Mouse (Mus musculus): ENCODE data around the gene Lrrc56. TPM values are rescaled to one million over a fixed set of nuclear protein-coding genes. Genes with fewer than 3 reads are reported as not detected.

The Lrrc56 gene
- 7.5 and 8.8 TPM in 2 replicates for polyA plus RNA-seq (2014; fragmentation: Nextera tagmentation; extraction: Ambion mirVana)

DNA sequence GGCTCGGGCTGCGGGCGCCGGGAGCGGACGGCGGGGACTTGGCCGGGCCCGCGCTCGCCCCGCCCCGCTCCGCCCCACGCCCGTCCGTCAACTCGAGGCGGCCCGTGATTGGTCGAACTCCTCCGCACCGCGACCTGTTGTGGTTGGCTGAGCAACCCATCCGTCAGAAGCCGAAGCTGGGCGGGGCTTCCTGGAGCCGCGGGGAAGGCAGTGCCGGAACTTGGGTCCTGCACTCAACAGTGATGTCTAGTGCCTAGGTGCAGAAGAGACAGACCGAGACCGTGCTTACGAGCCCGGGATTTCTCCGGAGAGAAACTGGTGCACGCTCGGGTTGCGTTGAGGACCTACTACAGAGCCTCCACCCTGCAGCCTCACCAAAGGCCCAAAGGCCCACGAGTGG lies at the start of gene Lrrc56, which contains the start of gene Hras:
Lrrc56 (plus strand) TSS at position 210 of the 400 bp plus-strand sequence.
Hras (minus strand) TSS at position 58 of the 400 bp plus-strand sequence.
- H3K9me3 ChIP-seq (ENCODE audit: control insufficient read depth, low read length): no peaks in the 10 kb centered on the region
- H3K36me3 ChIP-seq (ENCODE audit: control insufficient read depth, insufficient read depth, low read length): peaks cover 4% of the 10 kb centered on the region; the same call in 1 of the 2 replicates
- H3K4me2 ChIP-seq: peak within 1 kb of the TSS; percentile 99
- H3K4me3 ChIP-seq (ENCODE audit: low read depth, low read length): peak within 1 kb of the TSS; percentile 92
- DNase-seq (ENCODE audit: low spot score, missing footprints): peak; percentile 99
- H3K27ac ChIP-seq (ENCODE audit: low read depth, low read length): peak within 1 kb of the TSS; percentile 71
- no peaks in the 10 kb centered on the region for H3K27me3 ChIP-seq (ENCODE audit: control insufficient read depth, insufficient read depth, low read length)
- peak; percentile 95 for ATAC-seq (ENCODE audit: low FRiP score)
- WGBS: 1% methylated on average over 32 of the region's 39 CpGs
- peaks cover 10% of the 10 kb centered on the region for H3K4me1 ChIP-seq (ENCODE audit: control insufficient read depth, insufficient read depth, low read length)
- H3K9ac ChIP-seq (ENCODE audit: low read length): peak within 1 kb of the TSS; percentile 78

DNA sequence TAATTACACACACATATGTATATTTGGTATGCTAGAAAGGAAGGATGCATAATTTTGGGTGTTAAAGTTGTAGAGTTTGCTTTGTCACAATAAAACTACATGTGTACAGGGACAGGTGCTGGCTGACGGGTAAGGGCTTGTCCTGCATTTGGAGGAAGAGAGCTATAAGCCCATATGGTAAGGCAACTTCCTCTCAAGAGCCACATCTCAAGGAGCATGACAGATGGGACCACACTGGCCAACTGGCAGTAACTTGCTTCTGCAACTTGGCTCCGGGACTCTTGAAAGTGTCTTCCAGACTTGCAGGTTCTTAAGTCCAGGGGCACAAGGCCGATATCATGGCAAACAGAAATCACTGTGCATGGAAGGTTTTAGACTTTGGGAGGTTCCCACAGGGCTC lies 49.3 kb upstream of the Lrrc56 start:
- no peak overlapping the region for H3K9ac ChIP-seq (ENCODE audit: low read length)
- no peak overlapping the region for H3K4me3 ChIP-seq (ENCODE audit: low read depth, low read length)
- H3K27me3 ChIP-seq (ENCODE audit: control insufficient read depth, insufficient read depth, low read length): no peaks in the 10 kb centered on the region
- no peak overlapping the region for H3K27ac ChIP-seq (ENCODE audit: low read depth, low read length)
- no peaks in the 10 kb centered on the region for H3K4me1 ChIP-seq (ENCODE audit: control insufficient read depth, insufficient read depth, low read length)
- DNase-seq (ENCODE audit: low spot score, missing footprints) (no peak), ATAC-seq (ENCODE audit: low FRiP score) (no peak)
- H3K4me2 ChIP-seq: no peak overlapping the region
- H3K36me3 ChIP-seq (ENCODE audit: control insufficient read depth, insufficient read depth, low read length): peaks cover 2% of the 10 kb centered on the region; the same call in 1 of the 2 replicates
- H3K9me3 ChIP-seq (ENCODE audit: control insufficient read depth, low read length): no peaks in the 10 kb centered on the region
- 91% methylated on average over 3 of the region's 3 CpGs for WGBS

- Histone ChIP-seq H3K4me2 (no peak overlapping the region), H3K4me1 (ENCODE audit: control insufficient read depth, insufficient read depth, low read length) (no peaks in the 10 kb centered on the region), H3K27me3 (ENCODE audit: control insufficient read depth, insufficient read depth, low read length) (no peaks in the 10 kb centered on the region), H3K4me3 (ENCODE audit: low read depth, low read length) (no peak overlapping the region), H3K9ac (ENCODE audit: low read length) (no peak overlapping the region), H3K9me3 (ENCODE audit: control insufficient read depth, low read length) (no peaks in the 10 kb centered on the region), H3K36me3 (ENCODE audit: control insufficient read depth, insufficient read depth, low read length) (peaks cover 2% of the 10 kb centered on the region; the same call in 1 of the 2 replicates), H3K27ac (ENCODE audit: low read depth, low read length) (no peak overlapping the region)
- WGBS: 68% methylated on average over 1 of the region's 1 CpGs
- DNase-seq (ENCODE audit: low spot score, missing footprints): no peak
- ATAC-seq (ENCODE audit: low FRiP score): no peak
Observed at GRCm38 (mm10) chr7:141145403-141145802, 48.6 kb upstream of the Lrrc56 start.

- ATAC-seq (ENCODE audit: low FRiP score) (no peak), DNase-seq (ENCODE audit: low spot score, missing footprints) (no peak)
- H3K9me3 ChIP-seq (ENCODE audit: control insufficient read depth, low read length): no peaks in the 10 kb centered on the region
- H3K9ac ChIP-seq (ENCODE audit: low read length): no peak overlapping the region
- H3K4me1 ChIP-seq (ENCODE audit: control insufficient read depth, insufficient read depth, low read length): no peaks in the 10 kb centered on the region
- H3K4me3 ChIP-seq (ENCODE audit: low read depth, low read length): no peak overlapping the region
- no peak overlapping the region for H3K4me2 ChIP-seq
- 95% methylated on average over 12 of the region's 12 CpGs for WGBS
- no peaks in the 10 kb centered on the region for H3K27me3 ChIP-seq (ENCODE audit: control insufficient read depth, insufficient read depth, low read length)
- H3K27ac ChIP-seq (ENCODE audit: low read depth, low read length): no peak overlapping the region
- H3K36me3 ChIP-seq (ENCODE audit: control insufficient read depth, insufficient read depth, low read length): peaks cover 2% of the 10 kb centered on the region; the same call in 1 of the 2 replicates
Observed at GRCm38 (mm10) chr7:141146043-141146595, 47.8 kb upstream of the Lrrc56 start.

GRCm38 (mm10) chr7:141147044-141147443 lies 46.9 kb upstream of the Lrrc56 start:
- 91% methylated on average over 6 of the region's 6 CpGs for WGBS
- Histone ChIP-seq H3K9me3 (ENCODE audit: control insufficient read depth, low read length) (no peaks in the 10 kb centered on the region), H3K4me3 (ENCODE audit: low read depth, low read length) (no peak overlapping the region), H3K4me1 (ENCODE audit: control insufficient read depth, insufficient read depth, low read length) (no peaks in the 10 kb centered on the region), H3K4me2 (no peak overlapping the region), H3K9ac (ENCODE audit: low read length) (no peak overlapping the region), H3K27me3 (ENCODE audit: control insufficient read depth, insufficient read depth, low read length) (no peaks in the 10 kb centered on the region), H3K36me3 (ENCODE audit: control insufficient read depth, insufficient read depth, low read length) (peaks cover 2% of the 10 kb centered on the region; the same call in 1 of the 2 replicates), H3K27ac (ENCODE audit: low read depth, low read length) (no peak overlapping the region)
- no peak for DNase-seq (ENCODE audit: low spot score, missing footprints)
- ATAC-seq (ENCODE audit: low FRiP score): no peak

DNA sequence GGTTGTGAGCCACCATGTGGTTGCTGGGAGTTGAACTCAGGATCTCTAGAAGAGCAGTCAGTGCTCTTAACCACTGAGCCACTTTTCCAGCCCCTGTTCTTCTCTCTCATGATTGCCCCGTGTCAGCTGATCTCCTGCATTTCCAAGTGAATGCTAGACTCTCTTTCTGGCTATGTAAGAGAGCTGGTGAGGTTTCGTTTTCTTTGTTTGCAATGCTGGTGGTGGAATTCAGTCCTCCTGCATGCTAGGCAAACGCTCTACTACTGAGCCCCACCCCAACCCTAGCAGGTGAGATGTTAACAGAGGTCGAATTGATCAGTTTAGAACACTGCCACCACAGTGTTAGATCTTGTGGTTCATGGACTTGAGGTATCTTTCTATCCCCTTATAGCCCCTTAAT lies 45.3 kb upstream of the Lrrc56 start:
- H3K27ac ChIP-seq (ENCODE audit: low read depth, low read length): no peak overlapping the region
- H3K9ac ChIP-seq (ENCODE audit: low read length): no peak overlapping the region
- no peaks in the 10 kb centered on the region for H3K4me1 ChIP-seq (ENCODE audit: control insufficient read depth, insufficient read depth, low read length)
- WGBS: 80% methylated on average over 4 of the region's 4 CpGs
- H3K4me2 ChIP-seq: no peak overlapping the region
- no peaks in the 10 kb centered on the region for H3K9me3 ChIP-seq (ENCODE audit: control insufficient read depth, low read length)
- no peak overlapping the region for H3K4me3 ChIP-seq (ENCODE audit: low read depth, low read length)
- no peak for DNase-seq (ENCODE audit: low spot score, missing footprints)
- H3K36me3 ChIP-seq (ENCODE audit: control insufficient read depth, insufficient read depth, low read length): peaks cover 2% of the 10 kb centered on the region; the same call in 1 of the 2 replicates
- ATAC-seq (ENCODE audit: low FRiP score): no peak
- no peaks in the 10 kb centered on the region for H3K27me3 ChIP-seq (ENCODE audit: control insufficient read depth, insufficient read depth, low read length)

GRCm38 (mm10) chr7:141155362-141155761 lies 38.6 kb upstream of the Lrrc56 start:
- peaks cover 11% of the 10 kb centered on the region; the same call in 1 of the 2 replicates for H3K36me3 ChIP-seq (ENCODE audit: control insufficient read depth, insufficient read depth, low read length)
- no peak overlapping the region for H3K4me3 ChIP-seq (ENCODE audit: low read depth, low read length)
- ATAC-seq (ENCODE audit: low FRiP score): no peak
- DNase-seq (ENCODE audit: low spot score, missing footprints): no peak
- no peak overlapping the region for H3K4me2 ChIP-seq
- H3K27me3 ChIP-seq (ENCODE audit: control insufficient read depth, insufficient read depth, low read length): no peaks in the 10 kb centered on the region
- H3K27ac ChIP-seq (ENCODE audit: low read depth, low read length): no peak overlapping the region
- WGBS: 93% methylated on average over 9 of the region's 9 CpGs
- H3K9me3 ChIP-seq (ENCODE audit: control insufficient read depth, low read length): no peaks in the 10 kb centered on the region
- H3K4me1 ChIP-seq (ENCODE audit: control insufficient read depth, insufficient read depth, low read length): no peaks in the 10 kb centered on the region
- H3K9ac ChIP-seq (ENCODE audit: low read length): no peak overlapping the region

DNA sequence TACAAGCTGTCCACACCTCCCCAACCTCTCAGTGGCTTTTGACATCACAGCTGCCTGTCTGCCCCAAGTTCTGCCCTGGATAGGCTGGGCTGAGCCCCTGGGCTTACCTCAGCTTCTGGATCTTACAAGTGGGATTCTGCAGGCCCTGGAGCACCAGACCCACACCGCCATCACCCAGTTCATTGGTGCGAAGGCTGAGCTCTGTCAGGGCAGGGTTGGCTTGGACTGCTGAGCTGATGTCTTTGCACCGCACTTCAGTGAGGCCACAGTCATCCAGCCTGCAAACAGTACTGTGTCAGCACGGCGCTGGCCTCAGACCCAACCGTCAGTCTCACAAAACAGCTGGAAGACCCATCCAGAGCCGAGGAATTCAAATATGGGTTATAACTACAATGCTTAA lies 29.6 kb upstream of the Lrrc56 start:
- no peak overlapping the region for H3K9ac ChIP-seq (ENCODE audit: low read length)
- no peak overlapping the region for H3K27ac ChIP-seq (ENCODE audit: low read depth, low read length)
- peaks cover 6% of the 10 kb centered on the region; the same call in 1 of the 2 replicates for H3K36me3 ChIP-seq (ENCODE audit: control insufficient read depth, insufficient read depth, low read length)
- WGBS: 92% methylated on average over 7 of the region's 7 CpGs
- H3K4me2 ChIP-seq: no peak overlapping the region
- no peak overlapping the region for H3K4me3 ChIP-seq (ENCODE audit: low read depth, low read length)
- no peak for ATAC-seq (ENCODE audit: low FRiP score)
- H3K4me1 ChIP-seq (ENCODE audit: control insufficient read depth, insufficient read depth, low read length): peaks cover 5% of the 10 kb centered on the region
- no peaks in the 10 kb centered on the region for H3K27me3 ChIP-seq (ENCODE audit: control insufficient read depth, insufficient read depth, low read length)
- H3K9me3 ChIP-seq (ENCODE audit: control insufficient read depth, low read length): no peaks in the 10 kb centered on the region
- no peak for DNase-seq (ENCODE audit: low spot score, missing footprints)

GRCm38 (mm10) chr7:141164850-141165249 lies 29.1 kb upstream of the Lrrc56 start:
- DNase-seq (ENCODE audit: low spot score, missing footprints) (no peak), ATAC-seq (ENCODE audit: low FRiP score) (no peak)
- Histone ChIP-seq H3K4me3 (ENCODE audit: low read depth, low read length) (no peak overlapping the region), H3K4me1 (ENCODE audit: control insufficient read depth, insufficient read depth, low read length) (peaks cover 5% of the 10 kb centered on the region), H3K27ac (ENCODE audit: low read depth, low read length) (no peak overlapping the region), H3K9ac (ENCODE audit: low read length) (no peak overlapping the region), H3K27me3 (ENCODE audit: control insufficient read depth, insufficient read depth, low read length) (no peaks in the 10 kb centered on the region), H3K4me2 (no peak overlapping the region), H3K9me3 (ENCODE audit: control insufficient read depth, low read length) (no peaks in the 10 kb centered on the region), H3K36me3 (ENCODE audit: control insufficient read depth, insufficient read depth, low read length) (peaks cover 6% of the 10 kb centered on the region; the same call in 1 of the 2 replicates)
- WGBS: 85% methylated on average over 6 of the region's 6 CpGs

Data from midbrain, embryonic 11.5 days (tissue).